Mouse (Mus musculus): ENCODE data around the gene Gpr146. TPM values are rescaled to one million over a fixed set of nuclear protein-coding genes. Genes with fewer than 3 reads are reported as not detected.

Gpr146 gene
- total and polyA plus RNA-seq, 3 experiments = 21.3 to 34.2 (median 26.8) TPM

GRCm38 (mm10) chr5:139399991-139400390 is 22.5 kb downstream of the Gpr146 start:
- no peak for ATAC-seq (ENCODE audit: extremely low read depth, insufficient number of reproducible peaks, low FRiP score, poor library complexity, severe bottlenecking)
- no peak for DNase-seq (ENCODE audit: low spot score)
- Histone ChIP-seq H3K36me3 (replicated peaks) (peaks cover 85% of the 10 kb centered on the region), H3K27me3 (ENCODE audit: insufficient read depth, low read length) (no peaks in the 10 kb centered on the region), H3K9me3 (replicated peaks) (no peaks in the 10 kb centered on the region), H3K4me1 (ENCODE audit: insufficient read depth, low read depth, low read length) (peaks cover 41% of the 10 kb centered on the region), H3K4me3 (ENCODE audit: low read depth, low read length) (no peak overlapping the region)
- TF ChIP-seq POLR2AphosphoS5 (IDR thresholded peaks at IDR 0.05; ENCODE audit: insufficient replicate concordance, low read depth, low read length) (no peak), CTCF (IDR thresholded peaks at IDR 0.05; ENCODE audit: low read depth, low read length) (no peak), GATA1 (IDR thresholded peaks at IDR 0.05; ENCODE audit: borderline replicate concordance, low read length) (no peak), GATA2 (IDR thresholded peaks at IDR 0.05; ENCODE audit: borderline replicate concordance, low read depth, low read length) (no peak), TAL1 (conservative IDR thresholded peaks at IDR 0.05; ENCODE audit: low read depth, low read length) (no peak)

- Histone ChIP-seq H3K36me3 (replicated peaks) (peaks cover 85% of the 10 kb centered on the region), H3K27me3 (ENCODE audit: insufficient read depth, low read length) (no peaks in the 10 kb centered on the region), H3K4me1 (ENCODE audit: insufficient read depth, low read depth, low read length) (peaks cover 39% of the 10 kb centered on the region), H3K4me3 (ENCODE audit: low read depth, low read length) (no peak overlapping the region), H3K9me3 (replicated peaks) (no peaks in the 10 kb centered on the region)
- ATAC-seq (ENCODE audit: extremely low read depth, insufficient number of reproducible peaks, low FRiP score, poor library complexity, severe bottlenecking) (no peak), DNase-seq (ENCODE audit: low spot score) (no peak)
- TF ChIP-seq GATA1 (IDR thresholded peaks at IDR 0.05; ENCODE audit: borderline replicate concordance, low read length) (no peak), GATA2 (IDR thresholded peaks at IDR 0.05; ENCODE audit: borderline replicate concordance, low read depth, low read length) (no peak), POLR2AphosphoS5 (IDR thresholded peaks at IDR 0.05; ENCODE audit: insufficient replicate concordance, low read depth, low read length) (no peak), TAL1 (conservative IDR thresholded peaks at IDR 0.05; ENCODE audit: low read depth, low read length) (no peak), CTCF (IDR thresholded peaks at IDR 0.05; ENCODE audit: low read depth, low read length) (no peak)
Observed at GRCm38 (mm10) chr5:139402106-139402505, 24.6 kb downstream of the Gpr146 start.

- H3K4me3 ChIP-seq (ENCODE audit: low read depth, low read length) = no peak overlapping the region
- TF ChIP-seq TAL1 (conservative IDR thresholded peaks at IDR 0.05; ENCODE audit: low read depth, low read length) (no peak), GATA2 (IDR thresholded peaks at IDR 0.05; ENCODE audit: borderline replicate concordance, low read depth, low read length) (no peak), POLR2AphosphoS5 (IDR thresholded peaks at IDR 0.05; ENCODE audit: insufficient replicate concordance, low read depth, low read length) (no peak), GATA1 (IDR thresholded peaks at IDR 0.05; ENCODE audit: borderline replicate concordance, low read length) (no peak), CTCF (IDR thresholded peaks at IDR 0.05; ENCODE audit: low read depth, low read length) (no peak)
- H3K9me3 ChIP-seq (replicated peaks) = no peaks in the 10 kb centered on the region
- no peaks in the 10 kb centered on the region for H3K27me3 ChIP-seq (ENCODE audit: insufficient read depth, low read length)
- no peak for DNase-seq (ENCODE audit: low spot score)
- peaks cover 22% of the 10 kb centered on the region for H3K4me1 ChIP-seq (ENCODE audit: insufficient read depth, low read depth, low read length)
- H3K36me3 ChIP-seq (replicated peaks) = peaks cover 89% of the 10 kb centered on the region
- no peak for ATAC-seq (ENCODE audit: extremely low read depth, insufficient number of reproducible peaks, low FRiP score, poor library complexity, severe bottlenecking)
Observed at GRCm38 (mm10) chr5:139403692-139404260, 26.3 kb downstream of the Gpr146 start.

- ATAC-seq (ENCODE audit: extremely low read depth, insufficient number of reproducible peaks, low FRiP score, poor library complexity, severe bottlenecking) = no peak
- DNase-seq (ENCODE audit: low spot score) = no peak
- Histone ChIP-seq H3K4me1 (ENCODE audit: insufficient read depth, low read depth, low read length) (peaks cover 20% of the 10 kb centered on the region), H3K27me3 (ENCODE audit: insufficient read depth, low read length) (no peaks in the 10 kb centered on the region), H3K36me3 (replicated peaks) (peaks cover 92% of the 10 kb centered on the region), H3K9me3 (replicated peaks) (no peaks in the 10 kb centered on the region), H3K4me3 (ENCODE audit: low read depth, low read length) (no peak within 1 kb of the TSS)
- no peak for TF ChIP-seq GATA1 (IDR thresholded peaks at IDR 0.05; ENCODE audit: borderline replicate concordance, low read length)
- no peak for TF ChIP-seq POLR2AphosphoS5 (IDR thresholded peaks at IDR 0.05; ENCODE audit: insufficient replicate concordance, low read depth, low read length)
- TF ChIP-seq CTCF (IDR thresholded peaks at IDR 0.05; ENCODE audit: low read depth, low read length) = no peak
- no peak for TF ChIP-seq TAL1 (conservative IDR thresholded peaks at IDR 0.05; ENCODE audit: low read depth, low read length)
- no peak for TF ChIP-seq GATA2 (IDR thresholded peaks at IDR 0.05; ENCODE audit: borderline replicate concordance, low read depth, low read length)
Observed at GRCm38 (mm10) chr5:139404801-139405401, 27.4 kb downstream of the Gpr146 start, which contains the start of gene C130050O18Rik. Gene C130050O18Rik, plus strand, starts transcription at chr5:139405280.

- H3K4me1 ChIP-seq (ENCODE audit: insufficient read depth, low read depth, low read length) = peaks cover 20% of the 10 kb centered on the region
Observed at GRCm38 (mm10) chr5:139405478-139405877, 28.0 kb downstream of the Gpr146 start.

GRCm38 (mm10) chr5:139405953-139406352 is 28.5 kb downstream of the Gpr146 start:
- no peak for ATAC-seq (ENCODE audit: extremely low read depth, insufficient number of reproducible peaks, low FRiP score, poor library complexity, severe bottlenecking)
- Histone ChIP-seq H3K9me3 (replicated peaks) (no peaks in the 10 kb centered on the region), H3K27me3 (ENCODE audit: insufficient read depth, low read length) (no peaks in the 10 kb centered on the region), H3K36me3 (replicated peaks) (peaks cover 92% of the 10 kb centered on the region), H3K4me1 (ENCODE audit: insufficient read depth, low read depth, low read length) (peaks cover 20% of the 10 kb centered on the region), H3K4me3 (ENCODE audit: low read depth, low read length) (no peak overlapping the region)
- no peak for DNase-seq (ENCODE audit: low spot score)
- TF ChIP-seq TAL1 (conservative IDR thresholded peaks at IDR 0.05; ENCODE audit: low read depth, low read length) (no peak), CTCF (IDR thresholded peaks at IDR 0.05; ENCODE audit: low read depth, low read length) (no peak), GATA2 (IDR thresholded peaks at IDR 0.05; ENCODE audit: borderline replicate concordance, low read depth, low read length) (no peak), GATA1 (IDR thresholded peaks at IDR 0.05; ENCODE audit: borderline replicate concordance, low read length) (no peak), POLR2AphosphoS5 (IDR thresholded peaks at IDR 0.05; ENCODE audit: insufficient replicate concordance, low read depth, low read length) (no peak)

More at GRCm38 (mm10) chr5:139405478-139405877, 28.0 kb downstream of the Gpr146 start:
- no peak for TF ChIP-seq TAL1 (conservative IDR thresholded peaks at IDR 0.05; ENCODE audit: low read depth, low read length)
- no peak for TF ChIP-seq POLR2AphosphoS5 (IDR thresholded peaks at IDR 0.05; ENCODE audit: insufficient replicate concordance, low read depth, low read length)
- TF ChIP-seq CTCF (IDR thresholded peaks at IDR 0.05; ENCODE audit: low read depth, low read length) = no peak
- no peak for TF ChIP-seq GATA2 (IDR thresholded peaks at IDR 0.05; ENCODE audit: borderline replicate concordance, low read depth, low read length)
- no peak for TF ChIP-seq GATA1 (IDR thresholded peaks at IDR 0.05; ENCODE audit: borderline replicate concordance, low read length)
- Histone ChIP-seq H3K4me3 (ENCODE audit: low read depth, low read length) (no peak overlapping the region), H3K36me3 (replicated peaks) (peaks cover 92% of the 10 kb centered on the region), H3K9me3 (replicated peaks) (no peaks in the 10 kb centered on the region), H3K27me3 (ENCODE audit: insufficient read depth, low read length) (no peaks in the 10 kb centered on the region)
- no peak for DNase-seq (ENCODE audit: low spot score)
- ATAC-seq (ENCODE audit: extremely low read depth, insufficient number of reproducible peaks, low FRiP score, poor library complexity, severe bottlenecking) = no peak
